Mouse (Mus musculus) heart, embryonic 15.5 days (tissue): Measurements from ENCODE around the gene Luzp1. TPM values are rescaled to one million over a fixed set of nuclear protein-coding genes. Genes with fewer than 3 reads are reported as not detected.

ENCODE experiments used
- ATAC-seq: fragments of 200-750 bp; cut with Nextera tagmentation; replicated peaks from 2 replicates; pipeline ENCODE4 v1.8.0; 2017; ENCODE audit warnings: low read depth, moderate TSS enrichment; ENCODE audit not compliant: insufficient number of reproducible peaks, insufficient read depth, low FRiP score
- H3K27ac ChIP-seq: fragments of 300-500 bp; sonication (generic); 2 replicates; pipeline ENCODE4 v1.5.1; 2015; ENCODE audit warnings: mild to moderate bottlenecking, inconsistent platforms
- H3K27me3 ChIP-seq: fragments of 300-500 bp; sonication (generic); 2 replicates; pipeline ENCODE4 v1.6.1; 2015; ENCODE audit warnings: inconsistent platforms
- H3K36me3 ChIP-seq: fragments of 300-500 bp; sonication (generic); 2 replicates; pipeline ENCODE4 v1.6.1; 2015; ENCODE audit warnings: mild to moderate bottlenecking, inconsistent platforms
- H3K4me1 ChIP-seq: fragments of 300-500 bp; sonication (generic); replicated peaks from 2 replicates; pipeline ENCODE4 v1.6.1; 2015; ENCODE audit warnings: inconsistent platforms
- H3K4me2 ChIP-seq: fragments of 300-500 bp; sonication (generic); 2 replicates; pipeline ENCODE4 v1.6.1; 2015; ENCODE audit warnings: inconsistent platforms, mild to moderate bottlenecking, moderate library complexity
- H3K4me3 ChIP-seq: fragments of 300-500 bp; sonication (generic); 2 replicates; pipeline ENCODE4 v1.5.1; 2015; ENCODE audit warnings: mild to moderate bottlenecking, inconsistent platforms
- H3K9ac ChIP-seq: fragments of 300-500 bp; sonication (generic); 2 replicates; pipeline ENCODE4 v1.6.1; 2015; ENCODE audit warnings: mild to moderate bottlenecking, inconsistent platforms
- H3K9me3 ChIP-seq: fragments of 300-500 bp; sonication (generic); replicated peaks from 2 replicates; pipeline ENCODE4 v1.6.1; 2016; ENCODE audit warnings: inconsistent platforms
- WGBS: fragments of 180-500 bp; shearing (Covaris S2); methylation state at CpG from one replicate; pipeline ENCODE4 v1.1.7; 2015; ENCODE audit warnings: mixed read lengths; 5-methylcytosine and 5-hydroxymethylcytosine counted together
- polyA plus RNA-seq: library from polyadenylated mRNA; unstranded; fragments of >200 nt; fragmentation: Nextera tagmentation; extraction: Ambion mirVana; gene quantifications from 2 replicates; pipeline ENCODE4 v1.2.1, GENCODE M21; 2015

Luzp1 gene
- polyA plus RNA-seq, 1 experiment from 2014 or later: 104 TPM

- Histone ChIP-seq H3K4me3 (no peak overlapping the region), H3K27ac (no peak overlapping the region), H3K9ac (no peak overlapping the region), H3K36me3 (peaks cover 8% of the 10 kb centered on the region; the same call in 1 of the 2 replicates), H3K4me1 (peaks cover 16% of the 10 kb centered on the region), H3K4me2 (no peak overlapping the region), H3K27me3 (no peaks in the 10 kb centered on the region), H3K9me3 (no peaks in the 10 kb centered on the region)
- no peak for ATAC-seq
- 86% methylated on average over 4 of the region's 4 CpGs for WGBS
These were observed 117.8 kb downstream of the Luzp1 start for GRCm38 (mm10) chr4:136587221-136587827.

- Histone ChIP-seq H3K4me3 (no peak overlapping the region), H3K4me2 (no peak overlapping the region), H3K27me3 (no peaks in the 10 kb centered on the region), H3K27ac (no peak overlapping the region), H3K36me3 (peaks cover 8% of the 10 kb centered on the region; the same call in 1 of the 2 replicates), H3K9ac (no peak overlapping the region), H3K4me1 (peaks cover 16% of the 10 kb centered on the region), H3K9me3 (no peaks in the 10 kb centered on the region)
- WGBS: 60% methylated on average over 4 of the region's 4 CpGs
- ATAC-seq: no peak
These were observed 118.4 kb downstream of the Luzp1 start for GRCm38 (mm10) chr4:136588003-136588402.

- Histone ChIP-seq H3K27me3 (no peaks in the 10 kb centered on the region), H3K4me1 (peaks cover 20% of the 10 kb centered on the region), H3K9me3 (no peaks in the 10 kb centered on the region), H3K4me3 (no peak overlapping the region), H3K9ac (no peak overlapping the region), H3K36me3 (peaks cover 8% of the 10 kb centered on the region; the same call in 1 of the 2 replicates), H3K27ac (no peak overlapping the region), H3K4me2 (no peak overlapping the region)
- 55% methylated on average over 4 of the region's 4 CpGs for WGBS
- no peak for ATAC-seq
These were observed 122.5 kb downstream of the Luzp1 start for GRCm38 (mm10) chr4:136592111-136592510.

GRCm38 (mm10) chr4:136594006-136594405 is 124.4 kb downstream of the Luzp1 start:
- H3K4me3 ChIP-seq: no peak overlapping the region
- H3K4me1 ChIP-seq: peaks cover 21% of the 10 kb centered on the region
- H3K27me3 ChIP-seq: no peaks in the 10 kb centered on the region
- H3K36me3 ChIP-seq: peaks cover 8% of the 10 kb centered on the region; the same call in 1 of the 2 replicates
- no peak overlapping the region for H3K4me2 ChIP-seq
- no peaks in the 10 kb centered on the region for H3K9me3 ChIP-seq
- no peak overlapping the region for H3K27ac ChIP-seq
- no peak for ATAC-seq
- whole genome bisulfite sequencing: 79% methylated on average over 2 of the region's 2 CpGs
- H3K9ac ChIP-seq: no peak overlapping the region

GRCm38 (mm10) chr4:136595221-136595620 is 125.7 kb downstream of the Luzp1 start:
- no peak overlapping the region for H3K27ac ChIP-seq
- 80% methylated on average over 6 of the region's 6 CpGs for WGBS
- no peak overlapping the region for H3K4me3 ChIP-seq
- H3K9me3 ChIP-seq: no peaks in the 10 kb centered on the region
- peaks cover 7% of the 10 kb centered on the region; the same call in 1 of the 2 replicates for H3K36me3 ChIP-seq
- no peak overlapping the region for H3K4me2 ChIP-seq
- no peak overlapping the region for H3K9ac ChIP-seq
- no peaks in the 10 kb centered on the region for H3K27me3 ChIP-seq
- ATAC-seq: no peak
- H3K4me1 ChIP-seq: peaks cover 22% of the 10 kb centered on the region

GRCm38 (mm10) chr4:136598268-136598876 is 128.8 kb downstream of the Luzp1 start:
- no peaks in the 10 kb centered on the region for H3K27me3 ChIP-seq
- 75% methylated on average over 7 of the region's 7 CpGs for WGBS
- H3K4me1 ChIP-seq: peaks cover 35% of the 10 kb centered on the region
- H3K4me2 ChIP-seq: no peak overlapping the region
- H3K27ac ChIP-seq: no peak overlapping the region
- no peaks in the 10 kb centered on the region for H3K9me3 ChIP-seq
- no peak for ATAC-seq
- no peak overlapping the region for H3K4me3 ChIP-seq
- H3K36me3 ChIP-seq: no peaks in the 10 kb centered on the region
- no peak overlapping the region for H3K9ac ChIP-seq

GRCm38 (mm10) chr4:136599869-136600268 is 130.3 kb downstream of the Luzp1 start:
- 93% methylated on average over 3 of the region's 3 CpGs for WGBS
- Histone ChIP-seq H3K36me3 (no peaks in the 10 kb centered on the region), H3K4me3 (no peak overlapping the region), H3K4me1 (peaks cover 25% of the 10 kb centered on the region), H3K27me3 (no peaks in the 10 kb centered on the region), H3K4me2 (0 out of 2 replicates have a peak overlapping the region, but pooled peaks have one; percentile 64), H3K9ac (no peak overlapping the region), H3K9me3 (no peaks in the 10 kb centered on the region), H3K27ac (no peak overlapping the region)
- ATAC-seq: no peak

GRCm38 (mm10) chr4:136600536-136600935 is 131.0 kb downstream of the Luzp1 start:
- H3K27ac ChIP-seq: no peak overlapping the region
- ATAC-seq: no peak
- WGBS: 83% methylated on average over 2 of the region's 2 CpGs
- H3K36me3 ChIP-seq: no peaks in the 10 kb centered on the region
- H3K27me3 ChIP-seq: no peaks in the 10 kb centered on the region
- peaks cover 25% of the 10 kb centered on the region for H3K4me1 ChIP-seq
- peak overlapping the region; percentile 83 for H3K4me3 ChIP-seq
- H3K4me2 ChIP-seq: peak overlapping the region; percentile 64
- no peaks in the 10 kb centered on the region for H3K9me3 ChIP-seq
- no peak overlapping the region for H3K9ac ChIP-seq

GRCm38 (mm10) chr4:136601476-136601875 is 131.9 kb downstream of the Luzp1 start:
- H3K36me3 ChIP-seq: no peaks in the 10 kb centered on the region
- peak overlapping the region; percentile 83 for H3K4me3 ChIP-seq
- WGBS: 2% methylated on average over 13 of the region's 13 CpGs
- H3K4me2 ChIP-seq: peak overlapping the region; percentile 64
- peak overlapping the region; percentile 97 for H3K9ac ChIP-seq
- H3K27ac ChIP-seq: peak overlapping the region; percentile 90
- no peaks in the 10 kb centered on the region for H3K27me3 ChIP-seq
- no peak for ATAC-seq
- H3K9me3 ChIP-seq: no peaks in the 10 kb centered on the region
- peaks cover 23% of the 10 kb centered on the region for H3K4me1 ChIP-seq

- peak; percentile 68 for ATAC-seq
- H3K9ac ChIP-seq: peak overlapping the region; percentile 97
- under 1% methylated on average over 66 of the region's 68 CpGs for WGBS
- no peaks in the 10 kb centered on the region for H3K27me3 ChIP-seq
- H3K27ac ChIP-seq: peak overlapping the region; percentile 90
- no peaks in the 10 kb centered on the region for H3K36me3 ChIP-seq
- H3K4me2 ChIP-seq: peak overlapping the region; percentile 64
- H3K4me3 ChIP-seq: peak overlapping the region; percentile 83
- peaks cover 23% of the 10 kb centered on the region for H3K4me1 ChIP-seq
- no peaks in the 10 kb centered on the region for H3K9me3 ChIP-seq
These were observed 132.5 kb downstream of the Luzp1 start for GRCm38 (mm10) chr4:136602018-136602554.

GRCm38 (mm10) chr4:136602568-136602967 is 133.0 kb downstream of the Luzp1 start, which contains the start of gene Kdm1a:
Gene Kdm1a, minus strand, starts transcription at chr4:136602723.
- H3K4me3 ChIP-seq: peak within 1 kb of the TSS; percentile 83
- peak; percentile 80 for ATAC-seq
- H3K9me3 ChIP-seq: no peaks in the 10 kb centered on the region
- H3K36me3 ChIP-seq: no peaks in the 10 kb centered on the region
- H3K9ac ChIP-seq: peak within 1 kb of the TSS; percentile 97
- peaks cover 20% of the 10 kb centered on the region for H3K4me1 ChIP-seq
- peak within 1 kb of the TSS; percentile 90 for H3K27ac ChIP-seq
- WGBS: under 1% methylated on average over 45 of the region's 45 CpGs
- peak within 1 kb of the TSS; percentile 64 for H3K4me2 ChIP-seq
- H3K27me3 ChIP-seq: no peaks in the 10 kb centered on the region
